In genomic region chr15:77036989-77037277, GRCm38 (mm10) we compare ENCODE assay signal across 10 mouse cellular contexts. TPM values are rescaled to one million over a fixed set of nuclear protein-coding genes. Genes with fewer than 3 reads are reported as not detected.
A peak's percentile ranks its signal among the peaks of the same experiment; 100 is the strongest.
DNase-seq lines count a peak whose midpoint lies in the region; ATAC-seq and TF ChIP-seq lines count a peak whose summit lies in the region.
"Had no signal": no experiment of that assay in that cellular context is flagged by ENCODE, and none has a peak within 500 bp of the region (broad histone marks: within the 10 kb centered on the region; RNA-seq: fewer than 3 reads in every experiment).

No protein-coding gene starts in this region.

- peak; percentile 13; the same call in 1 of the 2 replicates for ATAC-seq in embryonic facial prominence, embryonic 12.5 days (ENCODE audit: insufficient number of reproducible peaks, insufficient read depth, low FRiP score, low TSS enrichment)
- 0 out of 2 replicates have a peak, but pooled peaks have one; percentile 32 for ATAC-seq in hindbrain, embryonic 15.5 days (ENCODE audit: low FRiP score, low read depth)
- no peak for ATAC-seq in midbrain, postnatal 0 days (ENCODE audit: low FRiP score)

- no peaks in the 10 kb centered on the region for H3K36me3 ChIP-seq in embryonic facial prominence, embryonic 12.5 days
- no peaks in the 10 kb centered on the region for H3K36me3 ChIP-seq in hindbrain, embryonic 15.5 days
- no peaks in the 10 kb centered on the region for H3K36me3 ChIP-seq in midbrain, postnatal 0 days (ENCODE audit: insufficient read depth, low read length)

- H3K4me1 ChIP-seq in embryonic facial prominence, embryonic 12.5 days, result peaks cover 52% of the 10 kb centered on the region
- H3K4me1 ChIP-seq in hindbrain, embryonic 15.5 days (replicated peaks), result peaks cover 18% of the 10 kb centered on the region
- no peaks in the 10 kb centered on the region for H3K4me1 ChIP-seq in midbrain, postnatal 0 days (ENCODE audit: insufficient read depth, low read length)

- DNase-seq in layer of hippocampus, adult 2 months (ENCODE audit: low spot score in 2 of 2), result no peak
- DNase-seq in layer of hippocampus, adult 9-11 months, result no peak
- DNase-seq in midbrain, postnatal 0 days (ENCODE audit: low spot score), result no peak
- no peak for DNase-seq in gastrocnemius, postnatal 10 days
- no peak for DNase-seq in urinary bladder, postnatal 36 days (ENCODE audit: low spot score in 2 of 2)
- DNase-seq in frontal cortex, postnatal 10 days (ENCODE audit: low spot score in 2 of 2), result no peak

- H3K4me2 ChIP-seq in embryonic facial prominence, embryonic 12.5 days (replicated peaks), result peak overlapping the region; percentile 8
- no peak overlapping the region for H3K4me2 ChIP-seq in hindbrain, embryonic 15.5 days
- no peak overlapping the region for H3K4me2 ChIP-seq in midbrain, postnatal 0 days (ENCODE audit: low read depth, low read length, poor library complexity, severe bottlenecking)

- peak overlapping the region; percentile 72 for H3K27ac ChIP-seq in layer of hippocampus, adult 2 months
- H3K27ac ChIP-seq in embryonic facial prominence, embryonic 12.5 days, result peak overlapping the region; percentile 97
- peak overlapping the region; percentile 74 for H3K27ac ChIP-seq in hindbrain, embryonic 15.5 days (replicated peaks)
- H3K27ac ChIP-seq in midbrain, postnatal 0 days (ENCODE audit: low read depth, low read length), result peak overlapping the region; percentile 62

- WGBS in embryonic facial prominence, embryonic 12.5 days, result 19% methylated on average over 2 of the region's 2 CpGs
- 52% methylated on average over 2 of the region's 2 CpGs for WGBS in hindbrain, embryonic 15.5 days
- 29% methylated on average over 2 of the region's 2 CpGs for WGBS in midbrain, postnatal 0 days

- H3K9ac ChIP-seq in embryonic facial prominence, embryonic 12.5 days, result 0 out of 2 replicates have a peak overlapping the region, but pooled peaks have one; percentile 1
- H3K9ac ChIP-seq in hindbrain, embryonic 15.5 days, result peak overlapping the region; percentile 10; the same call in 1 of the 2 replicates
- no peak overlapping the region for H3K9ac ChIP-seq in midbrain, postnatal 0 days (replicated peaks; ENCODE audit: low read length, poor library complexity, severe bottlenecking)

- no peaks in the 10 kb centered on the region for H3K27me3 ChIP-seq in embryonic facial prominence, embryonic 12.5 days
- no peaks in the 10 kb centered on the region for H3K27me3 ChIP-seq in hindbrain, embryonic 15.5 days
- H3K27me3 ChIP-seq in midbrain, postnatal 0 days (ENCODE audit: insufficient read depth, low read length), result no peaks in the 10 kb centered on the region

- H3K4me3 ChIP-seq in layer of hippocampus, adult 2 months, result no peak overlapping the region
- H3K4me3 ChIP-seq in embryonic facial prominence, embryonic 12.5 days, result no peak overlapping the region
- H3K4me3 ChIP-seq in hindbrain, embryonic 15.5 days, result no peak overlapping the region
- H3K4me3 ChIP-seq in midbrain, postnatal 0 days (ENCODE audit: low read depth, low read length), result no peak overlapping the region
- H3K4me3 ChIP-seq: erythroblast, embryonic 14.5 days had no signal

- TF ChIP-seq CTCF in layer of hippocampus, adult 2 months (conservative IDR thresholded peaks at IDR 0.05), result no peak
- no peak for TF ChIP-seq CTCF in midbrain, postnatal 0 days (IDR thresholded peaks at IDR 0.05)

- no peaks in the 10 kb centered on the region for H3K9me3 ChIP-seq in embryonic facial prominence, embryonic 12.5 days
- H3K9me3 ChIP-seq in hindbrain, embryonic 15.5 days, result no peaks in the 10 kb centered on the region
- H3K9me3 ChIP-seq in midbrain, postnatal 0 days (ENCODE audit: low read length), result no peaks in the 10 kb centered on the region

RNA-seq across cellular contexts. Expression of gene Apol6, which starts 7.6 kb away (rescaled TPM):
- total RNA-seq in layer of hippocampus, adult 2 months (2021), result not detected
- polyA plus RNA-seq in embryonic facial prominence, embryonic 12.5 days (2016; fragmentation: Nextera tagmentation; extraction: Ambion mirVana), result 0.09 TPM in 1 of 2 replicates, not detected in the other
- polyA plus RNA-seq in hindbrain, embryonic 15.5 days (2015; fragmentation: Nextera tagmentation; extraction: Ambion mirVana), result not detected in 2 replicates
- total RNA-seq in midbrain, postnatal 0 days (2014; rRNA removed), result 0.14 and 0.16 TPM in 2 replicates
- polyA plus RNA-seq in midbrain, postnatal 0 days (2015; fragmentation: Nextera tagmentation; extraction: Ambion mirVana), result 0.15 and 0.16 TPM in 2 replicates
- total RNA-seq in gastrocnemius, postnatal 10 days (2021), result 10 to 100 TPM; 15.0 to 18.9 TPM

RNA-seq across cellular contexts. Expression of gene Mb, which starts 13.5 kb away (rescaled TPM):
- total RNA-seq in layer of hippocampus, adult 2 months (2021), result under 1 TPM in 1 of 2 experiments, not detected in 1; 0.49 TPM
- polyA plus RNA-seq in embryonic facial prominence, embryonic 12.5 days (2016; fragmentation: Nextera tagmentation; extraction: Ambion mirVana), result 1.2 and 1.3 TPM in 2 replicates
- polyA plus RNA-seq in hindbrain, embryonic 15.5 days (2015; fragmentation: Nextera tagmentation; extraction: Ambion mirVana), result 0.37 and 0.48 TPM in 2 replicates
- 0.66 TPM in 1 of 2 replicates, not detected in the other for total RNA-seq in midbrain, postnatal 0 days (2014; rRNA removed)
- polyA plus RNA-seq in midbrain, postnatal 0 days (2015; fragmentation: Nextera tagmentation; extraction: Ambion mirVana), result 0.53 and 0.69 TPM in 2 replicates
- 100 to 1,000 TPM; 415 to 512 TPM for total RNA-seq in gastrocnemius, postnatal 10 days (2021)
- total RNA-seq: left cerebral cortex, adult 18-20 months had no signal
- polyA plus RNA-seq: erythroblast, embryonic 14.5 days had no signal

Comparison
In these comparisons a context has a peak if more than half of its experiments do, and no peak if none do; other contexts are left out.
1. RNA of gene Apol6, which starts 7.6 kb away (total RNA-seq): 15.0 to 18.9 TPM in gastrocnemius, postnatal 10 days; 0.14 to 0.16 TPM in midbrain, postnatal 0 days and not detected in layer of hippocampus, adult 2 months; every median in the first group is over 10 times any median in the second.
2. RNA of gene Mb, which starts 13.5 kb away (total RNA-seq): 415 to 512 TPM in gastrocnemius, postnatal 10 days; 0.66 TPM in midbrain, postnatal 0 days and 0.49 TPM in layer of hippocampus, adult 2 months; every median in the first group is over 100 times any median in the second.
3. Peak in every context shown above with its lines, with median percentiles within 50 percentile points of each other: H3K27ac ChIP-seq.